Mouse (Mus musculus) ES-E14 (cell line): ENCODE data around the gene Chst1. TPM values are rescaled to one million over a fixed set of nuclear protein-coding genes. Genes with fewer than 3 reads are reported as not detected.

Experiments
- DNase-seq: peaks from one replicate; pipeline ENCODE4 v3.0.0-alpha.2; 2013; ENCODE audit warnings: low read depth, low spot score
- H3K27ac ChIP-seq: 2 replicates; pipeline ENCODE4 v1.5.1; 2012; ENCODE audit warnings: low read depth, mild to moderate bottlenecking, low read length, moderate library complexity, mixed read lengths; ENCODE audit not compliant: poor library complexity, insufficient read depth, severe bottlenecking
- H3K36me3 ChIP-seq: 2 replicates; pipeline ENCODE4 v1.6.1; 2012; ENCODE audit warnings: mild to moderate bottlenecking, low read length, moderate library complexity, mixed read lengths; ENCODE audit not compliant: control insufficient read depth, poor library complexity, insufficient read depth, severe bottlenecking
- H3K4me1 ChIP-seq, 2 experiments: fragments of 150-350 bp in 1 of 2; sonication (generic) in 1 of 2; 2 replicates each; pipeline ENCODE4 v1.6.1; 2012; ENCODE audit warnings: low read length in 2 of 2, mild to moderate bottlenecking in 1 of 2, mixed read lengths in 1 of 2; ENCODE audit not compliant: control insufficient read depth in 2 of 2, insufficient read depth in 2 of 2, poor library complexity in 1 of 2
- H3K4me3 ChIP-seq, 2 experiments: fragments of 150-350 bp in 1 of 2; sonication (generic) in 1 of 2; 2 replicates each; pipeline ENCODE4 v1.5.1; 2012; ENCODE audit warnings: low read length in 2 of 2, low read depth in 1 of 2, mild to moderate bottlenecking in 1 of 2, mixed read lengths in 1 of 2; ENCODE audit not compliant: insufficient read depth in 1 of 2, poor library complexity in 1 of 2, severe bottlenecking in 1 of 2
- H3K9ac ChIP-seq: 2 replicates; pipeline ENCODE4 v1.6.1; 2012; ENCODE audit warnings: low read depth, mild to moderate bottlenecking, low read length, mixed read lengths; ENCODE audit not compliant: poor library complexity, insufficient read depth, severe bottlenecking
- H3K9me3 ChIP-seq: fragments of 150-350 bp; sonication (generic); 2 replicates; pipeline ENCODE4 v1.6.1; 2012; ENCODE audit warnings: low read depth, mild to moderate bottlenecking, low read length; ENCODE audit not compliant: control insufficient read depth, insufficient read depth
- CHD2 ChIP-seq: IDR thresholded peaks from 2 replicates; pipeline ENCODE4 v1.6.1; 2014; ENCODE audit warnings: mild to moderate bottlenecking, low read depth, low read length, inconsistent platforms
- HCFC1 ChIP-seq: IDR thresholded peaks from 2 replicates; pipeline ENCODE4 v1.6.1; 2012; ENCODE audit warnings: low read length, inconsistent platforms, borderline replicate concordance; ENCODE audit not compliant: insufficient read depth
- MAFK ChIP-seq: IDR thresholded peaks from 2 replicates; pipeline ENCODE4 v1.6.1; 2014; ENCODE audit warnings: mild to moderate bottlenecking, low read depth, low read length, inconsistent platforms; ENCODE audit not compliant: insufficient read depth
- ZC3H11A ChIP-seq: IDR thresholded peaks from 2 replicates; pipeline ENCODE4 v1.6.1; 2012; ENCODE audit warnings: low read depth, mild to moderate bottlenecking, inconsistent platforms, low read length, borderline replicate concordance
- ZNF384 ChIP-seq: IDR thresholded peaks from 2 replicates; pipeline ENCODE4 v1.6.1; 2012; ENCODE audit warnings: low read depth, low read length, inconsistent platforms
- in situ Hi-C, 2 experiments: fragments of 600-800 bp; cut with MboI; formaldehyde crosslinking; loops; one replicate each; pipeline ENCODE4 v1.15.1; 2025; ENCODE audit warnings: low sequenced_read_pairs in 2 of 2, inconsistent platforms in 1 of 2; ENCODE audit not compliant: unreplicated experiment in 2 of 2
- total RNA-seq: library from RNA; depleted of rRNA; stranded (reverse); fragments of 300-350 nt; gene quantifications from 2 replicates; pipeline ENCODE4 v1.2.3, GENCODE M21; 2012

Chst1 gene
- total RNA-seq, 1 experiment, result 0.98 TPM

DNA sequence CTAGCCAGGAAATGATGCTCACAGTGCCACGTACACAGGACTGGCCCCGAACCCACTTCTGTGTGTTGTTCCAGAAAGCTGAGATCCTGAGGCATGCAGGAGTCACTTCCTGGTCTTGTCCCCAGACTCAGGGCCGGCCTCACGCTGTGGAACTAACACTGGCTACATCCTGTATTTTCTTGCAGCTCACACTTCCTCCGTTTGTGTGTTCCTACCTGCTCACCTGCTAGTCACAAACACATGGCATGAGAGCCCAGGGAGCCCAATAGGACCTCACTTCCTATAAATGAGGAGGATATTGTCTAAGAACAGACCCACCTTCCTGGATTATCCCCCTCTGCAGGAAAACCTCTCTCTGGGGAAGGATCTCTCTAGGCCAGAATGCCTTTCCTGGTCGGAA lies 18.5 kb downstream of the Chst1 start:
- Histone ChIP-seq H3K27ac (no peak overlapping the region), H3K9me3 (no peaks in the 10 kb centered on the region), H3K4me3 (no peak overlapping the region), H3K4me1 (0 out of 4 replicates have a peak, but pooled peaks cover 0 to 2% of the 10 kb centered on the region in 2 experiments), H3K9ac (no peak overlapping the region), H3K36me3 (no peaks in the 10 kb centered on the region)
- DNase-seq, result no peak
- TF ChIP-seq ZC3H11A (no peak), MAFK (no peak)
- in situ Hi-C loops, result loop anchor here in 1 of 2 experiments (25.0 kb wide), 1 partner anchor 194 kb away; no protein-coding TSS in a partner anchor

DNA sequence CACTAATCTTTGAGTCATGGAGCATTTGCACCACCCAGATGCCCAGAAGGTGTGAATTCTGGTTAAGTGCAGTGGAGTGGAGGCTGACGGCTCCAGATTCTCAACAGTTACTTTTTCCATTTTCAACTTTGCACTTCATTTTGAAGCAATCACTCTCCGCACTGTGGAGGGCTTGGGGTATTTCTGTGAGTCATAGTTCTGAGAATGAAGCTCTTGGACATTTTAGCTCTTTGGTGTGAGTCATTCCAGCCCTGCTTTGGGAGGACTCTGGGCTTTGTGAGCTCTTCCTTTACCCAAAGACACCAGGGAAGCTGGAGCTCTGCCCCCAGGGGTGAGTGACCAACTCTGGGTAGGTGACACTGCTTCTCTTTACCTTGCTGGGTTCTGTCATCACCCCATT lies 28.1 kb downstream of the Chst1 start:
- in situ Hi-C loops, result no loop called here
- Histone ChIP-seq H3K36me3 (no peaks in the 10 kb centered on the region), H3K4me3 (no peak overlapping the region), H3K9me3 (no peaks in the 10 kb centered on the region), H3K9ac (no peak overlapping the region), H3K4me1 (no peaks in the 10 kb centered on the region), H3K27ac (no peak overlapping the region)
- TF ChIP-seq ZNF384 (no peak), MAFK (no peak), ZC3H11A (no peak), HCFC1 (no peak), CHD2 (no peak)
- no peak for DNase-seq

DNA sequence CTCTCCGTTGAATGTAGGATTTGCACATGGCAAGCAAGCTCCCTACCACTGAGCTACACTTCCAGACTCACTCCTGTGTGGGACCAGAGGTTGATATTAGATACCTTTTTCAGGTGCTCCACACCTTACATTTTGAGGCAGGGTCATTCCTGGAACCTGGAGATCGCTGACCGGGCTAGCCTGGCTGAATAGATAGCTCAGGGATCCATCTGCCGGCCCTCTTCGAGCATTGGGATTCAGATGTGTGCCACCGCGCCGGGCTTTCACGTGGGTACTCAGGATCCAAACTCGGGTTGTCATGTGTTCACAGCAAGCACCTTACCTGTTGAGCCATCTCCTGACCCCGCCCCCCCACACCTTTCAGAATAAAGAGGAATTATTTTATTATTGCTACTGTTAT lies 31.3 kb downstream of the Chst1 start:
- no peaks in the 10 kb centered on the region for H3K4me1 ChIP-seq
- in situ Hi-C loops, result no loop called here
- no peak for DNase-seq
- H3K9ac ChIP-seq, result no peak overlapping the region
- no peak overlapping the region for H3K27ac ChIP-seq
- no peak for TF ChIP-seq ZNF384
- TF ChIP-seq CHD2, result no peak
- TF ChIP-seq HCFC1, result no peak
- TF ChIP-seq MAFK, result no peak
- no peak for TF ChIP-seq ZC3H11A
- H3K36me3 ChIP-seq, result no peaks in the 10 kb centered on the region
- H3K4me3 ChIP-seq, result no peak overlapping the region
- no peaks in the 10 kb centered on the region for H3K9me3 ChIP-seq

DNA sequence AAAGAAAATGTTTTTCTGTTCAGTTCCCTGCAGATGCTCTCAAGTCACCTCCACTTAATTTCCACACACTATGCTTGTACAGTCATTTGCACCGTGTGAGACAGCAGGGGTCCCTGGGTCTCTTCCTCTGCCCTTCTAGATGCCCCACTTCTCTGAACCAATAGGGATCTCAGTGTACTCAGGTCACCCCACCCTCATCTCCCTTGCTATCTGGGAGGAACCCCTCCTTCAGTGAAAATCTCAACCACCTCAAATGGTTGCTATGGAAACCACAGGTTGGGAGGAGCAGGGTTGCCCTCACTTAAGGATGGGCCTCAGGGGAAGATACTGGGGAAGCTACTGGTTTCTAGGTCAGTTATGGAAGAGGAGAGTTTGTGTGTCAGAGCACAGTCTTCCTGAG lies 32.5 kb downstream of the Chst1 start:
- no peak overlapping the region for H3K4me3 ChIP-seq
- no peak overlapping the region for H3K9ac ChIP-seq
- TF ChIP-seq HCFC1, result no peak
- no peak for TF ChIP-seq ZNF384
- TF ChIP-seq MAFK, result no peak
- TF ChIP-seq ZC3H11A, result no peak
- no peak for TF ChIP-seq CHD2
- H3K27ac ChIP-seq, result no peak overlapping the region
- no peak for DNase-seq
- H3K36me3 ChIP-seq, result no peaks in the 10 kb centered on the region
- H3K4me1 ChIP-seq, result no peaks in the 10 kb centered on the region
- in situ Hi-C loops, result no loop called here
- no peaks in the 10 kb centered on the region for H3K9me3 ChIP-seq

DNA sequence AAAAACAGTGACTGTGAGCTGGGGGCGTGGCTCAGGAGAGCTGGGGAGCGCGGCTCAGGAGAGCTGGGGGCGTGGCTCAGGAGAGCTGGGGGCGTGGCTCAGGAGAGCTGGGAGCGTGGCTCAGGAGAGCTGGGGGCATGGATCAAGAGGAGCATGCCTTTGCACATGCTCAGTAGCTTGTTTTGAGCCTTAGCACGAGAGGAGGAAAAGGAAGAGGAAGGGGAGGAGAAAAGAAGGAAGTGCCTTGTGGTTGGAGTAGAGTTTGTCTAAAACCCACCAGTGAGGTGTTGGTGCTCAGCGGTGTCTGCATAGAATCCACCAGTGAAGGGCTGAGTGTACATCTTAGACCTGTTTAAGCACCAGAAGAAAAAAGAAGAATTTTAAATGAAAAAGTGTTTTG lies 41.0 kb downstream of the Chst1 start:
- peak; percentile 80 for DNase-seq
- TF ChIP-seq HCFC1 (no peak), ZC3H11A (no peak), ZNF384 (no peak), CHD2 (no peak), MAFK (no peak)

More for the DNA sequence above, 41.0 kb downstream of the Chst1 start:
- Histone ChIP-seq H3K9me3 (no peaks in the 10 kb centered on the region), H3K4me1 (peaks cover 0 to 2% of the 10 kb centered on the region in 2 experiments; a peak in 1 of 4 replicates), H3K4me3 (0 out of 4 replicates have a peak overlapping the region, but pooled peaks of 1 of the 2 experiments have one; percentile 46), H3K36me3 (no peaks in the 10 kb centered on the region), H3K9ac (no peak overlapping the region), H3K27ac (no peak overlapping the region)
- in situ Hi-C loops, result no loop called here
